Comparison of ENCODE assay signal across 29 mouse cellular contexts in the genomic region with DNA sequence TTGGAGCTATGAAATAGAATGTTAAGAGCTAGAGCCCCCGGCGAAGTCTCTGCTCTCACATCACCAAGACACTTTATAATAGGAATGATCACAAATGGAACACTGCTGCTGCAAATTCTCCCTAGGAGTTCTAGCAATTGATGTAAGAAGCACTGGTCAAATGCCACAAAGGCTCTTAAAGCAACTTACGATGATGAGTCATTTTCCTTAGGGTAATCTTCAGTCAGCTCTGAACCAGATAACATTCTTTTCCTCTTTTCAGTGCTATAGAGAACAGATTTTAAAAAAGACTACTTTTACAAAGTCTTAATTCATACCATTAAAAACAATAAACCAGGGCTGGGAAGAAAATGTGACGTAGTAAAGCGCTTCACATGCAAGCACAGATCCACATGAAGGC. TPM values are rescaled to one million over a fixed set of nuclear protein-coding genes. Genes with fewer than 3 reads are reported as not detected.
"Had no signal": no experiment of that assay in that cellular context is flagged by ENCODE, and none has a peak within 500 bp of the region (broad histone marks: within the 10 kb centered on the region; RNA-seq: fewer than 3 reads in every experiment).

No protein-coding gene starts in this region.

- H3K9me3 ChIP-seq: heart, embryonic 13.5 days; heart, embryonic 15.5 days; hindbrain, embryonic 13.5 days; hindbrain, embryonic 15.5 days; kidney, embryonic 15.5 days; limb, embryonic 13.5 days; limb, embryonic 15.5 days; liver, embryonic 12.5 days had no signal

- H3K4me2 ChIP-seq: heart, embryonic 11.5 days; heart, embryonic 13.5 days; heart, embryonic 15.5 days; hindbrain, embryonic 13.5 days; hindbrain, embryonic 15.5 days; kidney, embryonic 15.5 days; limb, embryonic 13.5 days; limb, embryonic 15.5 days; liver, embryonic 12.5 days had no signal

- DNase-seq: gastrocnemius, postnatal 14 days; gastrocnemius, postnatal 36 days; heart, adult 11 months; heart, adult 2 months; heart, postnatal 14 days; heart, postnatal 36 days; kidney, adult 11 months; kidney, adult 2 months; kidney, adult 9 months; kidney, postnatal 14 days; kidney, postnatal 36 days; layer of hippocampus, adult 9-11 months; layer of hippocampus, postnatal 36 days; left cerebral cortex, postnatal 4 days had no signal

- H3K4me3 ChIP-seq: heart, adult 2 months; heart, embryonic 13.5 days; heart, embryonic 15.5 days; hindbrain, embryonic 13.5 days; hindbrain, embryonic 15.5 days; kidney, embryonic 15.5 days; limb, embryonic 13.5 days; limb, embryonic 15.5 days; liver, embryonic 12.5 days had no signal

- H3K9ac ChIP-seq: heart, embryonic 13.5 days; heart, embryonic 15.5 days; hindbrain, embryonic 13.5 days; hindbrain, embryonic 15.5 days; kidney, embryonic 15.5 days; limb, embryonic 13.5 days; limb, embryonic 15.5 days; liver, embryonic 12.5 days; liver, embryonic 14.5 days had no signal

- H3K27me3 ChIP-seq: heart, embryonic 13.5 days; heart, embryonic 15.5 days; hindbrain, embryonic 13.5 days; hindbrain, embryonic 15.5 days; kidney, embryonic 15.5 days; limb, embryonic 13.5 days; limb, embryonic 15.5 days; liver, embryonic 12.5 days had no signal

- H3K27ac ChIP-seq: heart, adult 2 months; heart, embryonic 13.5 days; heart, embryonic 15.5 days; hindbrain, embryonic 13.5 days; hindbrain, embryonic 15.5 days; hindbrain, postnatal 0 days; kidney, embryonic 15.5 days; kidney, postnatal 0 days; limb, embryonic 13.5 days; limb, embryonic 15.5 days; liver, embryonic 12.5 days; liver, embryonic 14.5 days had no signal

- ATAC-seq: hindbrain, postnatal 0 days; intestine, embryonic 16.5 days; liver, embryonic 12.5 days had no signal

- H3K4me1 ChIP-seq: heart, embryonic 13.5 days; heart, embryonic 15.5 days; hindbrain, embryonic 13.5 days; hindbrain, embryonic 15.5 days; kidney, embryonic 15.5 days; limb, embryonic 13.5 days; limb, embryonic 15.5 days; liver, embryonic 12.5 days had no signal

RNA-seq across cellular contexts. Expression of a gene that starts 56.9 kb away (rescaled TPM):
- total RNA-seq: heart, adult 2 months; heart, postnatal 14 days; heart, postnatal 36 days; hematopoietic stem cell, adult 5-6 weeks; liver, adult 2 months had no signal
- polyA plus RNA-seq: liver, adult 2 months had no signal
